Mouse (Mus musculus) ES-E14 (cell line): ENCODE results near the gene Sdf4.

ENCODE experiments used
- CHD2 ChIP-seq: IDR thresholded peaks from 2 replicates; pipeline ENCODE4 v1.6.1; 2014; ENCODE audit warnings: mild to moderate bottlenecking, low read depth, low read length, inconsistent platforms
- HCFC1 ChIP-seq: IDR thresholded peaks from 2 replicates; pipeline ENCODE4 v1.6.1; 2012; ENCODE audit warnings: low read length, inconsistent platforms, borderline replicate concordance; ENCODE audit not compliant: insufficient read depth
- MAFK ChIP-seq: IDR thresholded peaks from 2 replicates; pipeline ENCODE4 v1.6.1; 2014; ENCODE audit warnings: mild to moderate bottlenecking, low read depth, low read length, inconsistent platforms; ENCODE audit not compliant: insufficient read depth
- ZC3H11A ChIP-seq: IDR thresholded peaks from 2 replicates; pipeline ENCODE4 v1.6.1; 2012; ENCODE audit warnings: low read depth, mild to moderate bottlenecking, inconsistent platforms, low read length, borderline replicate concordance
- ZNF384 ChIP-seq: IDR thresholded peaks from 2 replicates; pipeline ENCODE4 v1.6.1; 2012; ENCODE audit warnings: low read depth, low read length, inconsistent platforms

DNA sequence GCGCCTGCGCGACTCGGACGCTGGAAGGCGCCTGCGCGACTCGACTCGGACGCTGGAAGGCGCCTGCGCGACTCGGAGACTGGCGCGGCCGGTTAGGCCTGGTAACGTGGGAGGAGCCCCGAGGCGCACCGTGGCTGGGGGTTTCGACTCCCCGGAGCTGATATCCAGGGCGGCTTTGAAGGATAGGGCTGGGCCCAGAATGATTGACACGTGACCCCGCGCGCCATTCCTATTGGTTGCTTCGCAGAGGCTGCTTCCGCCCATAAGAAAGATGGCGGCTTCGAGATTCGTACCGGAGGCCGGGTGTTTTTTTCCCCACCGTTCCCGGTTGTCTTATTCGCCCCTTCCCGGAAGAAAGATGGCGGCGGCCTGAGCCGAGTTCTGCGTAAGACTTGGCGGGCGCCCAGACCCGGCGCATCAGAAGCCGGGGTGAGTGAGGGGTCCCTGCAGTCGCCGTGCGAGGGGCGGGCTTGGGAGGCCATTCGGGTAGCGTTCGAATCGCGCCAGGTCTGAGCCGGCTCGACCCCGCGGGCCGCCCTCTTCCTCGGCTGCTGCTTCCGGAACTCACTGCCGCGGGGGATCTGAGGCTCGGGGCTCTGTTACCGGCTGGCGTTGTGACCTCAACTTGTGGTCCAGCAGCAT lies 355 bp downstream of the Sdf4 start:
- TF ChIP-seq ZC3H11A (no peak), ZNF384 (peak; percentile 75), HCFC1 (peak; percentile 90), CHD2 (0 out of 2 replicates have a peak, but pooled peaks have one; percentile 69), MAFK (no peak)
